Mouse (Mus musculus): ENCODE results near the gene Cyp2a5.
"Not testable (repeated sequence)": the region's sequence is repeated elsewhere in the genome, so short reads cannot be mapped to it uniquely, and the experiment has no call there.

The Cyp2a5 gene

GRCm38 (mm10) chr7:26835059-26835458, at the start of gene Cyp2a5:
Gene Cyp2a5, plus strand, starts transcription at chr7:26835305.
- not testable (repeated sequence) for H3K36me3 ChIP-seq (ENCODE audit: insufficient read depth, low read length); H3K9me3 ChIP-seq (ENCODE audit: low read length); H3K4me3 ChIP-seq (replicated peaks; ENCODE audit: low read length); H3K27me3 ChIP-seq (ENCODE audit: insufficient read depth, low read length); H3K4me1 ChIP-seq (replicated peaks; ENCODE audit: low read depth, low read length)

DNA sequence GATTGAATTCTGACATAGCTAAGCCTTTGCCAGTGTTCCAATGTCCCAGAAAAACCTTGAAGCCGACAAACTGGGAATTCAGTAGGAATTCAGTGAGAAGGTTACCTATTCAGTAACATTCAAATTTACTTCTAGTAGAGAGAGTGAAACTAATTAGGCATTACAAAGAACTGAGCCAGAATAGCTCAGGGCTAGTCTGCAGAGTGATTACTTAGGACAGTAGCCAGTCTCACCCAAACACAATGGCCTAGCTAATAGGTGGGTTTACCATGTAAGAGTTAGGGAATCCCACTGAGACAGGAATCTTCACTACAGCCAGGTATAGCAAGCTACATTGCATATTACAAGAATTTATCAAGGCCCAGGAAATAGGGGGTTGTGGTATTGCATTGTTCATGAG, 49.1 kb upstream of the Cyp2a5 start:
- H3K4me3 ChIP-seq (replicated peaks; ENCODE audit: low read length); H3K36me3 ChIP-seq (ENCODE audit: insufficient read depth, low read length); H3K27me3 ChIP-seq (ENCODE audit: insufficient read depth, low read length): not testable (repeated sequence)
- H3K9me3 ChIP-seq (ENCODE audit: low read length) = peaks cover 31% of the 10 kb centered on the region
- TF ChIP-seq NANOG (IDR thresholded peaks at IDR 0.05; ENCODE audit: borderline replicate concordance, low read length) = peak; percentile 69; the same call in 1 of the 2 replicates
- H3K4me1 ChIP-seq (replicated peaks; ENCODE audit: low read depth, low read length) = peaks cover 56% of the 10 kb centered on the region

DNA sequence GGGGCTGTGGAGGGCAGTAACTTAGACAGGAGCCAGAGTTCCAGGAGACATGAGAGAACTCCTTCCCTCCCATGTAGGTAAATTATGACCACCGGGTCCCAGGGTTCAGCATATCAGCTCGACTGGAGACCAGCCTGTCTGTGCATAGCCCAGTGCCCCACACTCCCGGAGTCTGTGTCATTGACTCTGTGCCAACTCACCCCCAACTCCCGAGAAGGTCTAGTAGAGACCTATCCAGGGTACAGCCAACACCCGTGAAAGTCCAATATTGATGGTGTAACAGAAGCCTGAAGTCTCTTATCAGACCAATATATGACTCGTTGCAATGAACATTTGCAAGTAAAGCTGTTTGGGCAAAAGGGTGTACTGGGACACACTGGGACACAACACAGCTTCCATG, 45.1 kb upstream of the Cyp2a5 start:
- H3K36me3 ChIP-seq (ENCODE audit: insufficient read depth, low read length) = no peaks in the 10 kb centered on the region
- TF ChIP-seq CTCF (conservative IDR thresholded peaks at IDR 0.05; ENCODE audit: low read length) (no peak), NANOG (IDR thresholded peaks at IDR 0.05; ENCODE audit: borderline replicate concordance, low read length) (no peak), POU5F1 (IDR thresholded peaks at IDR 0.05; ENCODE audit: borderline replicate concordance, low read length) (no peak)
- peaks cover 27% of the 10 kb centered on the region; the same call in 1 of the 2 replicates for H3K9me3 ChIP-seq (ENCODE audit: low read length)
- H3K27me3 ChIP-seq (ENCODE audit: insufficient read depth, low read length) = no peaks in the 10 kb centered on the region
- no peak overlapping the region for H3K4me3 ChIP-seq (replicated peaks; ENCODE audit: low read length)
- peaks cover 36% of the 10 kb centered on the region for H3K4me1 ChIP-seq (replicated peaks; ENCODE audit: low read depth, low read length)

GRCm38 (mm10) chr7:26800104-26800503, 35.0 kb upstream of the Cyp2a5 start:
- no peak overlapping the region for H3K4me3 ChIP-seq (replicated peaks; ENCODE audit: low read length)
- no peaks in the 10 kb centered on the region for H3K4me1 ChIP-seq (replicated peaks; ENCODE audit: low read depth, low read length)
- H3K9me3 ChIP-seq (ENCODE audit: low read length) = peaks cover 14% of the 10 kb centered on the region
- TF ChIP-seq NANOG (IDR thresholded peaks at IDR 0.05; ENCODE audit: borderline replicate concordance, low read length) = no peak
- TF ChIP-seq CTCF (conservative IDR thresholded peaks at IDR 0.05; ENCODE audit: low read length) = no peak
- TF ChIP-seq POU5F1 (IDR thresholded peaks at IDR 0.05; ENCODE audit: borderline replicate concordance, low read length) = no peak
- H3K27me3 ChIP-seq (ENCODE audit: insufficient read depth, low read length) = no peaks in the 10 kb centered on the region
- no peaks in the 10 kb centered on the region for H3K36me3 ChIP-seq (ENCODE audit: insufficient read depth, low read length)

- no peak for TF ChIP-seq POU5F1 (IDR thresholded peaks at IDR 0.05; ENCODE audit: borderline replicate concordance, low read length)
- no peak for TF ChIP-seq NANOG (IDR thresholded peaks at IDR 0.05; ENCODE audit: borderline replicate concordance, low read length)
- no peak for TF ChIP-seq CTCF (conservative IDR thresholded peaks at IDR 0.05; ENCODE audit: low read length)
- peaks cover 14% of the 10 kb centered on the region for H3K9me3 ChIP-seq (ENCODE audit: low read length)
- H3K27me3 ChIP-seq (ENCODE audit: insufficient read depth, low read length) = no peaks in the 10 kb centered on the region
- H3K4me1 ChIP-seq (replicated peaks; ENCODE audit: low read depth, low read length) = no peaks in the 10 kb centered on the region
- H3K4me3 ChIP-seq (replicated peaks; ENCODE audit: low read length) = no peak overlapping the region
- no peaks in the 10 kb centered on the region for H3K36me3 ChIP-seq (ENCODE audit: insufficient read depth, low read length)
Observed at GRCm38 (mm10) chr7:26800996-26801395, 34.1 kb upstream of the Cyp2a5 start.

GRCm38 (mm10) chr7:26808592-26808991, 26.5 kb upstream of the Cyp2a5 start, which contains the start of gene Cyp2g1:
Gene Cyp2g1, plus strand, starts transcription at chr7:26808892.
- Histone ChIP-seq H3K27me3 (ENCODE audit: insufficient read depth, low read length) (no peaks in the 10 kb centered on the region; the same call in 1 of the 2 replicates), H3K4me1 (replicated peaks; ENCODE audit: low read depth, low read length) (no peaks in the 10 kb centered on the region), H3K4me3 (replicated peaks; ENCODE audit: low read length) (no peak within 1 kb of the TSS), H3K9me3 (ENCODE audit: low read length) (no peaks in the 10 kb centered on the region), H3K36me3 (ENCODE audit: insufficient read depth, low read length) (no peaks in the 10 kb centered on the region)
- TF ChIP-seq POU5F1 (IDR thresholded peaks at IDR 0.05; ENCODE audit: borderline replicate concordance, low read length) (no peak), CTCF (conservative IDR thresholded peaks at IDR 0.05; ENCODE audit: low read length) (no peak), NANOG (IDR thresholded peaks at IDR 0.05; ENCODE audit: borderline replicate concordance, low read length) (no peak)

DNA sequence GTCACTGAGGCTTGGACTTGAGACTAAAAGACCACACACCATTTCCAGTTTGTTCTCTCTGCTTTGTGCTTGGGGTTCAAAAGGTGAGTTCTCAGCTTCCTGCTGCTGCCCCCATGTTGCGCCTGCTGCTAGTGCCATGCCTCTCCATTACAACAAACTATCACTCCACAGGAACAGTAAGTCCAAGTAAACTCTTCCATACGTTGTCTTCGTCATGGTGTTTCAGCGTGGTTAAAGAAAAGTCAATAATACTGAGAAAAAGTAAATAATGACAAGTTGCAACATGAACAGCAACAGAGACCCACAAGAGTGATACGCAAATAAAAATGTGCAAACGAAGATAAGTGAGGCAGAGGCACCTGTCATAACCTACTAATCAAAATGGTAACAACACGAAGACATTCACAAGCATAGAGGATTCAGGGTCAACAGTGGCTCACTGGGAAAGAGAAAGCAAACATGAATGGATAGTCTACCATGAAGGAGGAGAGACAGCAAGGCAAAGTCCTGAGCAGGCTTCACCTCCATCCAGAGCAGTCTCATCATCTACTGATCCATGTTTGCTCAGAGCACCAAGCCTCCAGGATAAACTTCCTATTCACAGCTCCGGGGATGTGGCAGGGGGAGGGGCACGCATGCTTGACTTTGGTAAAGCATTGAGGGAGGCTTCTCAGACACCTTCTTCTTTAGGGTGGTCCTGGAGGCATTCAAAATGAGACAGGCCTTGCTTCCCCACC, 3.4 kb upstream of the Cyp2a5 start:
- not testable (repeated sequence) for H3K27me3 ChIP-seq (ENCODE audit: insufficient read depth, low read length); H3K4me1 ChIP-seq (replicated peaks; ENCODE audit: low read depth, low read length); H3K36me3 ChIP-seq (ENCODE audit: insufficient read depth, low read length); H3K9me3 ChIP-seq (ENCODE audit: low read length); H3K4me3 ChIP-seq (replicated peaks; ENCODE audit: low read length)

- not testable (repeated sequence) for H3K27me3 ChIP-seq (ENCODE audit: insufficient read depth, low read length); H3K36me3 ChIP-seq (ENCODE audit: insufficient read depth, low read length); H3K4me1 ChIP-seq (replicated peaks; ENCODE audit: low read depth, low read length); H3K9me3 ChIP-seq (ENCODE audit: low read length); H3K4me3 ChIP-seq (replicated peaks; ENCODE audit: low read length)
Observed at GRCm38 (mm10) chr7:26832668-26833067, 2.4 kb upstream of the Cyp2a5 start.

GRCm38 (mm10) chr7:26843400-26843799, 8.3 kb downstream of the Cyp2a5 start:
- not testable (repeated sequence) for H3K36me3 ChIP-seq (ENCODE audit: insufficient read depth, low read length); H3K4me3 ChIP-seq (replicated peaks; ENCODE audit: low read length); H3K27me3 ChIP-seq (ENCODE audit: insufficient read depth, low read length); H3K4me1 ChIP-seq (replicated peaks; ENCODE audit: low read depth, low read length); H3K9me3 ChIP-seq (ENCODE audit: low read length)

DNA sequence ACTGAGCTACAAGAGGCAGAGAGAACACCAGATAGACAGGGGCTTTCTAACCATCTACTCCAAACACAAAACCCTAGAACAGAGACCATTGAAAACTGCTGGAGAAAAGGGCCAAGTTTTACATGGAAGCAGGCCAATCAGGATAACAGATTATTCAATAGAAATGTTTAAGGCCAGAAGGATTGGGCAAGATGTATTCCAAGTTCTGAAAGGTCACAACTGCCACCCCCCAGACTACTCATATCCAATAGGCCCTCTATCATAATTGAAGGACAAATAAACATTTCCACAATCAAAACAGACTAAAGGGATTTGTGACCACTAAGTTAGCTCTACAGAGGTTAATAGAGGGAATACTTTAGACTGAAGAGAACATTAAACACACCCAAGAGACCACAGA, 15.0 kb downstream of the Cyp2a5 start:
- not testable (repeated sequence) for H3K9me3 ChIP-seq (ENCODE audit: low read length); H3K36me3 ChIP-seq (ENCODE audit: insufficient read depth, low read length); H3K4me1 ChIP-seq (replicated peaks; ENCODE audit: low read depth, low read length); H3K27me3 ChIP-seq (ENCODE audit: insufficient read depth, low read length); H3K4me3 ChIP-seq (replicated peaks; ENCODE audit: low read length)

GRCm38 (mm10) chr7:26878581-26878980, 43.5 kb downstream of the Cyp2a5 start:
- not testable (repeated sequence) for H3K4me1 ChIP-seq (replicated peaks; ENCODE audit: low read depth, low read length); H3K4me3 ChIP-seq (replicated peaks; ENCODE audit: low read length); H3K27me3 ChIP-seq (ENCODE audit: insufficient read depth, low read length); H3K36me3 ChIP-seq (ENCODE audit: insufficient read depth, low read length)
- H3K9me3 ChIP-seq (ENCODE audit: low read length) = peaks cover 38% of the 10 kb centered on the region

DNA sequence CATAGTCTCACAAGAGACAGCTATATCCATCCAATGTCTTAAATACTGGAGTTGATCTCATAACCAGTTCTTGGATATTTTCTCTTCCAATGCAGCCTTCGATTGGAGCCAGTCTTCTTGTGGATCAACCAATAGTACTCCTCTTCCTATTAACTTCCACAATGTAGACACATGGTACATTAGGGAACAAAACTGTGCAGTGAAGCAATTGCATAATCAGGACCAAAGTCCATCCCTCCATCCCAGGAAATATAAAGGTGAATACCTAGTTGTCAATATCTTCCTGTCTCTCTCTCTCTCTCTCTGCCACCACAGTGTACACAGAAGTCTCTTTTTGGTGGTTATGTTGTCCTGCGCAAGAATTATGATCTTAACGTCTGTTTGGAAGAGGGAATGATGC, 45.5 kb downstream of the Cyp2a5 start:
- H3K4me1 ChIP-seq (replicated peaks; ENCODE audit: low read depth, low read length); H3K27me3 ChIP-seq (ENCODE audit: insufficient read depth, low read length); H3K4me3 ChIP-seq (replicated peaks; ENCODE audit: low read length); H3K36me3 ChIP-seq (ENCODE audit: insufficient read depth, low read length): not testable (repeated sequence)
- peaks cover 27% of the 10 kb centered on the region for H3K9me3 ChIP-seq (ENCODE audit: low read length)

Measured in E14TG2a.4 (cell line).